Mouse (Mus musculus): ENCODE measurements around the gene Havcr2. TPM values are rescaled to one million over a fixed set of nuclear protein-coding genes. Genes with fewer than 3 reads are reported as not detected.

Havcr2 gene
- under 1 TPM; 0.11 to 0.19 TPM for polyA plus RNA-seq (2012; fragmentation: generic; extraction: Trizol)

DNA sequence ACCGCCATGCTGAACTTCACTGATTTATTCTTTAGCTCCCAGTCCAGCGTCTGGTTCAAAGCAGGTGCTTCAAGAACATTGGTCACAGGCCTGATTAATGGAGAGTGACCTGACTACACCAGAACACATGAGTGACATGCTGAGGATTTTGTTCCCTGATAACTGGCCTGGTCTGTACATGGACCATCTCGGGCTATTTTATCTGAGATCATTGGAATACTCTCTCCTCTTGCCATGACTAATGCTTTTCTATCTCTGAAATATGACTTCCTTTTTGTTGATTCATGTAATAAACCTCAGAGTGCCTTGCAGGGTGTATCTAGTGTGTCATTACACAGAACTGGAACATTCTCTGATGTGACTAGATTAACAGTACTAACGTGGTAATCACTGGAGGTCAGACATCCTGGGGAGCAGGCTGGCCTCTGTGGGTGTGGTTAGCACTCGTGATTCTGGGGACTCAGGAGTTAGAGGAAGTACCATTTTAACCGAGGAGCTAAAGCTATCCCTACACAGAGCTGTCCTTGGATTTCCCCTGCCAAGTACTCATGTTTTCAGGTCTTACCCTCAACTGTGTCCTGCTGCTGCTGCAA, at the start of gene Havcr2:
TSS of gene Havcr2 (plus strand) at position 483 of the 593 bp plus-strand sequence.

DNA sequence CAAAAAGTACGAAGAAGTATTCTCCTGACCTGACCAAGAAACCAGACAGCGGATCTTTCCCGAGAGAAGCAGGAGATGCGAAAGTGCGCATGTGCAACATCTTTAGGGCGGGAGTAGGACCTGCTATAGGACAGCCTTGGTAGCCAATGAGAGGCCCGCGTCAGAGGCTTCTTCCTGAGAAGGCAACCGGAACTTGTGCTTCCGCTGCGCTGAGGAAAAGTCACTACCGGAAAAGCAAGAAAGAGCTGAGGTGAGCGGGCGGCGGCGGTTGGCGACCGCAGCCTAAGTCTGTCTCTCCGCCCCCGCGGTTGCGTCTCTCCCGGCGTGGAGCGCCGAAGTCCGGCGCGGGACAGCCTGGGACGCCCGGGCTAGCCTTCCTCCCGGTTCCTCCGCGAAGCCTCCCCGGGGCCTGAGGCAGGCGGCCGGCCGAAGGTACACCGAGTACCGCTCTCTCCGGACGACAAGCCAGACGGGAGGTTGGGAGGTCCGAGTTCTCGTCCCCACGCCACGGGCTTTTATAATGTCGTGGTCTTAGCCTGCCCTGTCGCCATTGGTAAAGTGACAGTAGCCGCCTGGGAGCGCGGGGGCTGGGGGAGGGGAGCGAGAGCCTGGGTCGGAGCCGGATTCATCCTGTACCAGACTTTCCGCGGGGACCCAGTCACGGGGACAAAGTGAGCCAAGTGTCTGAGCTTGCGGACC, 17.8 kb upstream of the Havcr2 start, which contains the start of gene Med7:
TSS of gene Med7 (plus strand) at position 166 of the 699 bp plus-strand sequence.

DNA sequence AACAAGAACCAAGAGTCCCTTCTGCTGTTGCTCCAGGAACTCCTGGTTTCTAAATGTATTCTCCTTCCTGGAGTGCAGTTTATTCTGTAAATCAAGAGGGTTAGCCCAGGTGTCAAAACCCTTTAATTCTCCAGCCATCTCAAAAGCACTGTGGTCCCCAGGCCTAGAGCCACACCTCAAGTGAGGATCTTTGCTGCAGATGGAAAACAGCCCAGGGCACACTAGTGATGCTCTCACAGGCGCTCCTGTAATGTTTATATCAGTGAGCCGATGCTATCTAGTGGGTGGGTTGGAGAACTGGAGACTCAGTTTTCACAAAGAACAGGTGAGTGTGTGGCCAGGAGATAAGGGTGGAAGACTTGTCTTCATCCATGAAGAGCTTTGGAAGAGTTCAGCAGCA, 69.2 kb downstream of the Havcr2 start, which contains the start of gene Gm12169:
TSS of gene Gm12169 (plus strand) at position 301 of the 400 bp plus-strand sequence.

Other genes with a start within 250 kb of the Havcr2 start
- not detected for gene Fndc9, start 219.4 kb upstream of the Havcr2 start, polyA plus RNA-seq (2012; fragmentation: generic; extraction: Trizol)
- gene Cyfip2, start 142.1 kb upstream of the Havcr2 start, polyA plus RNA-seq (2012; fragmentation: generic; extraction: Trizol): under 1 TPM; 0.14 to 0.23 TPM
- not detected for gene Itk, start 65.4 kb upstream of the Havcr2 start, polyA plus RNA-seq (2012; fragmentation: generic; extraction: Trizol)
- gene Fam71b, start 58.4 kb upstream of the Havcr2 start, polyA plus RNA-seq (2012; fragmentation: generic; extraction: Trizol): not detected
- 10 to 100 TPM in 1 of 2 experiments, 1 to 10 TPM in 1; 3.5 to 15.5 TPM for gene Med7, start 18.0 kb upstream of the Havcr2 start, polyA plus RNA-seq (2012; fragmentation: generic; extraction: Trizol)
- not detected for gene Gm12169, start 69.3 kb downstream of the Havcr2 start, polyA plus RNA-seq (2012; fragmentation: generic; extraction: Trizol)
- not detected for gene BC053393, start 116.6 kb downstream of the Havcr2 start, polyA plus RNA-seq (2012; fragmentation: generic; extraction: Trizol)
- not detected for gene Dppa1, start 174.3 kb downstream of the Havcr2 start, polyA plus RNA-seq (2012; fragmentation: generic; extraction: Trizol)